Mouse (Mus musculus) neutrophil, adult 5-6 weeks (primary cell): ENCODE measurements around the gene Aida. TPM values are rescaled to one million over a fixed set of nuclear protein-coding genes. Genes with fewer than 3 reads are reported as not detected.
A peak's percentile ranks its signal among the peaks of the same experiment; 100 is the strongest.
"Not testable (repeated sequence)": the region's sequence is repeated elsewhere in the genome, so short reads cannot be mapped to it uniquely, and the experiment has no call there.

Experiments
- ATAC-seq: fragments of 151-379, 151-347 bp; 2 replicates; pipeline ENCODE4 v1.8.0; 2017; ENCODE audit warnings: mild to moderate bottlenecking, moderate TSS enrichment; ENCODE audit not compliant: insufficient number of reproducible peaks, poor library complexity, low FRiP score, severe bottlenecking; ENCODE audit errors: extremely low read depth
- total RNA-seq: library from RNA; stranded (forward); fragments of 200-1000 nt; gene quantifications from 2 replicates; pipeline ENCODE4 v1.2.3, GENCODE M21; 2017

Gene Aida
- total RNA-seq, 1 experiment from 2014 or later, result 123 TPM

- ATAC-seq, result not testable (repeated sequence)
Observed at GRCm38 (mm10) chr1:183309601-183310000, 13.2 kb downstream of the Aida start.

GRCm38 (mm10) chr1:183312076-183312475 lies 15.7 kb downstream of the Aida start:
- ATAC-seq, result no peak

DNA sequence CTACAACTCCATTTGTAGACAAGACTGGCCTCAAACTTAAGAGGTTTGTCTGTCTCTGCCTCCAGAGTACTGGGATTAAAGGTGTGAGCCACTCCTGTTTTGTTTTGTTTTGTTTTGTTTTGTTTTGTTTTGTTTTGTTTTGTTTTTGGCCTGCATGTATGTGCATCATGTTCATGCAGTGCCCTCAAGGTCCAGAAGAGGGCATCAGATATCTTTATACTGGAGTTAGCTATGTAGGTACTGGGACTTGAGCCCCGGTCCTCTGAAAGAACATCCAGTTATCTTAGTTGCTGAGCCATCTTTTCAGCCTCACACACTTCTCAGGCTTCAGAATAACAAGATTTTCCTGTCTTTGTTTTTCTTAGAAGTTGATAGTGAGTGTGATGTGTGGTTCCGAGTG lies 19.4 kb downstream of the Aida start:
- no peak for ATAC-seq

DNA sequence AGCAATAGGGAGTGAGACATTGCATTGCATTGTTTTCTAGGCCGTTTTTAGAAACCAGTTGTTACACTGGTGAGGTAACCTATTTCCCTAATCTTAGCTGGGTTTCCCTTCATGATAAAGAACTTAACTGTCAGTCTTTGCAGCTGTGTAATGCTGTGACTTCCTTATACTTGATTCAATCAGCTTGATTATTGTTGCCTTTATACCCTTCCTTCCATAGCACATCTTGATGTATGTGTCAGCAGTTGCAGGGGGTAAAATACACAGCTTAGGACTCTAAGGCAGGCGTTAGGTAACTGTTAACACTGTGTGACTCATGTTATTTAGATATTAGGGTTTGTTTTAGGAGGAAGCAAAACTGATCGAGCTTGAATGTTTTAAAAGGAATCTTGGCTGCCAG lies 24.3 kb downstream of the Aida start:
- ATAC-seq, result no peak

DNA sequence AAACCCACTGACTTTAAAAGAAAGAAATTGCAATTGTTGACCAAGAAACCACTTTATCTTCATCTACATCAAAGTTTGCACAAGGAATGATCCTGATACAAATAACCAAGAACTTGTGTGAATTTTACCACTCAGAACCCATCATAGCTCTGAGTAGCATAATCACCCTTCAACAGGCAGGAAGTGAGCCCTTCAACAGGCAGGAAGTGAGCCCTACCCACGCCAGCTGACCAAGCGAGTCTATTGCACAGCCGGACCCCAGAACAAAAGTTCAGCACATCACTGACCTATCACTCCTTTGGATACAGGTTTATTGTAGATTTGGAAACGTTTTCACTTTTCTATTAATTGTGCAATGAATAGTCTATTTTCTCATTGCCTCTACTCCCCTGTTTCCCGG lies 26.1 kb downstream of the Aida start:
- ATAC-seq, result not testable (repeated sequence)

- no peak for ATAC-seq
Observed at GRCm38 (mm10) chr1:183323923-183324322, 27.5 kb downstream of the Aida start.

- no peak for ATAC-seq
Observed at GRCm38 (mm10) chr1:183324433-183324832, 28.0 kb downstream of the Aida start.

GRCm38 (mm10) chr1:183327171-183327570 lies 30.8 kb downstream of the Aida start:
- ATAC-seq, result no peak

GRCm38 (mm10) chr1:183342902-183343301 lies 46.5 kb downstream of the Aida start:
- not testable (repeated sequence) for ATAC-seq

DNA sequence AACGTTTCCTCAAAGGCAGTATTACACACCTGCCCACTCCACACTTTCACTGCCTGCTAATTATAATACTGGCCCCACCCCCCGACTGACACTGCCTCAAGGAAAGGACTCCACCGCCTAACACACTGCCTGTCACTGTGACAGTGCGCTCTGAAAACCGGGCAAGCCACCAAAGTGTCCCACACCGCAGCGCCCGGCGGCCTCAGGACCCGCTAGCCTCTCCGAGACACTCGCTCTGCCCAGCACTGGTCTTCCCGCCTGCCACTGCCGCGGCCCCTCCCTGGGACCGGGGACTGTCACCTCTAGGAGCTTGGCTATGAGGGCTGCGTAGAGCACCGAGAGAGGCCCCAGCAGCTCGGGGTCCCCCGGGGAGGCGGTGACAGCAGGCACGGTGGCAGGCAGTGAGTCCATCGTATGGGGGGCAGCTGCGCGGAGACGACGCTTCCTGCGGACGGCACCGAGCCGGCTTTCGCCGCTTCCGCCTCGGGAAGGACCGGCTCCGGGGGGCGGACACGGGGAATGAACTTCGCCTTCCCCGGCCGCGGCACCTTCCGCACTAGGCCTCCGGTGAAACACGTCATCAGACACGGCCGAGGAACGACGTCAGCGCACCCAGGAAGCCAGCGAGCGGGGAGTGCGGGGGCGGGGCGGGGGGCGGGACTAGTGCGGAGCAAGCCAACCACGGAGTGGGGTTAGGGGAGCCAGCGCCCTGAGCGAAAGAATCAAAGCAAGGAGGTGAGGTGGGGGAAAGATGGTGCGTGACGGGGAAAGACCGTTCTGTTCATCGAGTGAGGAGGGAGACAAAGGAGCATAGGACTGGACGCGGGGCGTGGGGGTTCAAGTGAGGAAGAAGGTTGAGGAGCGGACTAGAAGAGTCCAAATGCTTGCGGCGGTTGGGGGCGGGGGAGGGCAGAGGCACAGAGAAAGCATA lies 48.8 kb downstream of the Aida start:
- ATAC-seq, result peak; percentile 83

DNA sequence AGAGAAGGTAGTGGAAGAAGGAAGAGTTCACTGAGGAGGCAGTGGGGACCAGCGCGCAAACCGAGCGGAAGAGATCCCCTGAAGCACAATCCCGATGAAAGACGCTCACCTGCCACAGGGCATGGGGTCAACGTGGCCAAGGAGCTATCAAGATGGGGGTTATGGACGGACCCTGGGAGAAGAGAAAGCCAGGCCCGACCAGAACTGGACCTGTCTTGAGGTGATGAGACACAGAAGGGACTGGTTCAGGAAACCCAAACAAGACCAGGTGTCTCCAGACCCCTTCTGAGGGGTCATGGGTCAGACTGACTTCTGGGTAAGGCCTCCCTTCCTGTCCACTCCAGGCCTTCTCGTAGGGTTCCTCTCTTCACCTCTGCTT lies 49.4 kb downstream of the Aida start:
- no peak for ATAC-seq

GRCm38 (mm10) chr1:183349840-183350239 lies 53.5 kb downstream of the Aida start:
- peak; percentile 86 for ATAC-seq

GRCm38 (mm10) chr1:183358901-183359300 lies 62.5 kb downstream of the Aida start:
- no peak for ATAC-seq

DNA sequence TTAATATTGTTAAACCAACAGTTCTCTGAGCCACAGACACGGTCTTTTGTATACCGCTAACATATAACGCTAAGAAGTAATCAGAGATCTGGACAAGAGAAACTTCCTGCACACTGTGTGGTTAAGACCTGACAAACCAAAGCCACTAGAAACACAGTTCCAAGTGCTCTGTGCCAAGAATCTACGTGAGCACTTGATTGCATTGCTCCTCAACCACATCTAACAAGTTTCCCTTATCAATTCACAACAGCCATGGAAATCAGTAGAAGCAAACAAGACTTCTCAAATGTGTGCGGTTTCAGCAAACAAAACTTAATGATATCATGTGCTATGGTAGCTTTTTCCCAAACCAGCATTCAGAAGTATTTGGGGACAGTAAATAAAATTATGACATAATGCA lies 65.9 kb downstream of the Aida start:
- no peak for ATAC-seq

GRCm38 (mm10) chr1:183362729-183363576 lies 66.6 kb downstream of the Aida start:
- ATAC-seq, result no peak

DNA sequence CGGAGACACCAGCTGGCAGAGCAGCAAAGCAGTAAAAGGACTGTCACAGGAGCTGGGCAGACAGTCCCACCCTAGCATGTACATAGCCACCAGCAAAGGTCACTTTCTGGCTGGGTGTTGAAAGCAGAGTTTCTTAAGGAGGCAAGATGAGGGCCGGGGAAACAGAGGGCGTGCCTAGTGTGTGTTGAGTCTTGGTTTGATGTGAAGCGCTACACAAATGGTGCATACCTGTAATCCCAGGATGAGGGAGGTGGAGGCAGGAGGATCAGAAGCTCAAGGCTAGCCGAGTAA lies 67.1 kb downstream of the Aida start:
- no peak for ATAC-seq

DNA sequence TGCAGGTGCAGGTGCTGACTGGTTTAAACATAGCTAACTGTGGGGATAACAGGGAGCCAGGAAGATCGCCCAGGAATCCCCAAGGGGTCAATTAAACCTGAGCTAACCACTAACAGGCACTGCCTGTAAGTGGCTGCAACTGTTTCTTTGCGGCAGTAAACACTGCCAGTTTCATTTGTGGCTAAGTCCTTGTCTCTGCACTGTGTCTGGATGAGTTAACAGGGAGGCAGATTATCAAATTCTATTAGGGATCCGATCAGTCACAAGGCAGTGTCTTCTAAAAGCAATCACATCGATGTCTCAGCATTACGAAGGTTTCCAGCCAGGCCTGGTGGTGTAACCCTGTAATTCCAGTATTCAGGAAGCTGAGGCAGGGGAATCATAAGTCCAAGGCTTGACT lies 70.0 kb downstream of the Aida start:
- ATAC-seq, result no peak

- no peak for ATAC-seq
Observed at GRCm38 (mm10) chr1:183368601-183369400, 72.4 kb downstream of the Aida start.

DNA sequence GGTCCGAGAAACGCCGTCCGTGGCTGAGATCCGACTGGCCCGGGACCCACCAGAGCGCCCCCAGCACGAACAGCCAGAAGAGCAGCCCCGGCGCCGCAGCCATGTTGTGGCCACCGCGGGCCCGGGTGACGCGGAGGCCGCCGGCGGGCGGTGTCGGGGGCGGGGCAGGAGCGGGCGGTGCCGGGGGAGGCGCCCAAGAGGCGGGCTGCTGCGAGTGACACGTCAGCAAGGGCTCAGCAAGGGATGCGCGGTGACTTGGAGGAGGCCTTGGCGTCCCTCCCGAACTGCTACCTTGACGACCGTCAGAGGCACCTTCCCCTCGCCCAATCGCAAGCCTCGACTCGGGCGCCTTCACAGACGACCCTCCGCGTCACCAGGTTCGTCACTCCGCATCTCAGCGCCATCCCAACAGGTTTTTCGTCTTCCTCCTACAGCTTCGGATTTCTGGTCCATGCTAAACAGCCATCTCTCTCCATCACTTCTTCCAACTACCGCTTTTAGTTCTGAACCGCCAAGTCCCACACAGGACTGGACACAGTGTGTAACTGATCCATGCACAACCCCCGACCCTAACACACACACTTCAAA lies 73.1 kb downstream of the Aida start, which contains the start of gene Mia3:
Gene Mia3 (minus strand): TSS at position 127 of the 588 bp plus-strand sequence.
- ATAC-seq, result peak; percentile 98
